Mouse (Mus musculus): ENCODE measurements around the gene Bcl11a.

- TF ChIP-seq CTCF (IDR thresholded peaks at IDR 0.05; ENCODE audit: control insufficient read depth, insufficient read depth, insufficient replicate concordance, low read depth, low read length) (no peak), POLR2A (IDR thresholded peaks at IDR 0.05; ENCODE audit: control insufficient read depth, low read depth, low read length) (no peak)
These were observed 14.8 kb downstream of the Bcl11a start for GRCm38 (mm10) chr11:24092618-24093017.
